Mouse (Mus musculus): ENCODE data around the gene Gna14.

GRCm38 (mm10) chr19:16491497-16491896 is 55.9 kb downstream of the Gna14 start:
- TF ChIP-seq CTCF (IDR thresholded peaks at IDR 0.05; ENCODE audit: low read depth, low read length) (no peak), EP300 (IDR thresholded peaks at IDR 0.05; ENCODE audit: insufficient read depth, low read depth, low read length) (peak; percentile 72), POLR2A (IDR thresholded peaks at IDR 0.05; ENCODE audit: insufficient read depth, low read length) (no peak)
